Mouse (Mus musculus): Measurements from ENCODE around the gene Tbc1d2. TPM values are rescaled to one million over a fixed set of nuclear protein-coding genes. Genes with fewer than 3 reads are reported as not detected.
"Not testable (repeated sequence)": the region's sequence is repeated elsewhere in the genome, so short reads cannot be mapped to it uniquely, and the experiment has no call there.

Tbc1d2 gene
- total and polyA plus RNA-seq, 2 experiments from 2014 or later, result 1.0 to 3.2 TPM

DNA sequence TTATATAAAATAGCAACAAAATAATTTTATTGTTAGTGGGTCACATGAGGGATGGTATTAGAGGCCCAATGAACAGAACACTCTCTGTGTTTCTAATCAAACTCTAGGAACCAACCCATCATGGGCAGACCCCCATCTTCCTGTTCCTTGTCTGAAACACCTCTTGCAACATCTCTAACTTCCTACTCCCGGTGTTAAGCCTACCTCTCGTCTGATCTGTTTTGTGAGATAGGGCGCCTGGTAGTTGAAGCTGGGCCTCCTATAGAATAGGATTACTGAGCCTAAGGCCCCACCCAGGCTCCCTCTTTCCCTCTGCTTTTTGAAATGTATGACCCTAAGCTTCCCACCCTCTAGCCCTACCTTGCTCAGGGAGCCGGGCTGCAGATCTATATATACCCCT lies 59.2 kb downstream of the Tbc1d2 start:
- DNase-seq (ENCODE audit: low spot score), result no peak
- no peak for ATAC-seq
- Histone ChIP-seq H3K4me1 (ENCODE audit: insufficient read depth, low read length) (no peaks in the 10 kb centered on the region), H3K27ac (no peak overlapping the region), H3K36me3 (ENCODE audit: insufficient read depth, low read length) (no peaks in the 10 kb centered on the region), H3K4me2 (ENCODE audit: low read depth, low read length) (no peak overlapping the region), H3K9ac (replicated peaks; ENCODE audit: low read length) (no peak overlapping the region), H3K9me3 (ENCODE audit: low read length) (no peaks in the 10 kb centered on the region), H3K27me3 (ENCODE audit: insufficient read depth, low read length) (no peaks in the 10 kb centered on the region; the same call in 1 of the 2 replicates), H3K4me3 (ENCODE audit: low read length) (no peak overlapping the region)
- TF ChIP-seq CTCF (IDR thresholded peaks at IDR 0.05; ENCODE audit: low read depth), result no peak
- 89% methylated on average over 4 of the region's 4 CpGs for WGBS

GRCm38 (mm10) chr4:46589946-46590684 lies 59.9 kb downstream of the Tbc1d2 start:
- H3K4me1 ChIP-seq (ENCODE audit: insufficient read depth, low read length), result no peaks in the 10 kb centered on the region
- no peak overlapping the region for H3K9ac ChIP-seq (replicated peaks; ENCODE audit: low read length)
- WGBS, result 73% methylated on average over 5 of the region's 5 CpGs
- H3K4me3 ChIP-seq (ENCODE audit: low read length), result no peak overlapping the region
- H3K27me3 ChIP-seq (ENCODE audit: insufficient read depth, low read length), result no peaks in the 10 kb centered on the region; the same call in 1 of the 2 replicates
- no peak for TF ChIP-seq CTCF (IDR thresholded peaks at IDR 0.05; ENCODE audit: low read depth)
- H3K9me3 ChIP-seq (ENCODE audit: low read length), result no peaks in the 10 kb centered on the region
- ATAC-seq (no peak), DNase-seq (ENCODE audit: low spot score) (no peak)
- H3K4me2 ChIP-seq (ENCODE audit: low read depth, low read length), result no peak overlapping the region
- H3K36me3 ChIP-seq (ENCODE audit: insufficient read depth, low read length), result no peaks in the 10 kb centered on the region
- no peak overlapping the region for H3K27ac ChIP-seq

DNA sequence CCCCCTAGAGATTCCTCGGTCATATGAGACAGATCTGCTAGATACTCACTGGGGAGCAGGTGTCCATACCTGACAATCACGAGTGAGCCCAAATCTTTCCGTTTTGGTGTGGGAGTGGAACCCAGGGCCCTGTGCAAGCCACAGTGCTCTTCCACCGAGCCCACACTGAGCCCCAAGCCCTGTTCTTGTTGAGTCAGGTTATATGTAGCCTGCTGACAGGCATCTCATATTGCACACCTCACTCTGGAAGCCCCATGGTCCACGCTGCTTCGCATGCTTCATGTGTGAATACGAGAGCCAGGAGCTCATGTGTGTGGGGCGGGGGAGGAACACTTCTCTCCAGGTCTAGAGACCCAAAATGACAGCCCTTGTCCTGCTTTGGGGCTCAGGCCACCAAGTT lies 60.9 kb downstream of the Tbc1d2 start:
- 87% methylated on average over 8 of the region's 8 CpGs for WGBS
- ATAC-seq, result no peak
- no peak for DNase-seq (ENCODE audit: low spot score)

DNA sequence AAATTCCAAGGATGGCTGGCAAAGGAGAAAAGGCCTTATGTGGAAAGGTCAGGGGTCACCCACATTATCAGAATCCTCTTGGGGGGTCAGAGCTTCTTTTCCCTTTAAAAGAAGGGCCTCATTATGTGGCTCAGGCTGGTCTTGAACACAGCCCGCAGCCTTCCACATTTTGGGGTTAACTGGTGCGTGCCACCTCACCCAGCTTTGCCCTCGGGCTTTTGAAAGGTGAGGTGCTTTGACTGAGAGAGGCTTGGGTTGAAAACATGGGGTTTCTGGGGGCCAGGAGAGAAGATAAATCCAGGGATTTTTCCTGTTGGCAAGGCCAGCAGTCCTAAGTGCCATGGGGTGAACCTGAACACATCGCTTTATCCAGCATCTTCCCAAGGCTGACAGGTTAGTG lies 63.5 kb downstream of the Tbc1d2 start:
- WGBS, result 60% methylated on average over 4 of the region's 4 CpGs
- no peak overlapping the region for H3K9ac ChIP-seq (replicated peaks; ENCODE audit: low read length)
- no peak overlapping the region for H3K4me2 ChIP-seq (ENCODE audit: low read depth, low read length)
- ATAC-seq, result no peak
- H3K27ac ChIP-seq, result no peak overlapping the region
- H3K4me1 ChIP-seq (ENCODE audit: insufficient read depth, low read length), result no peaks in the 10 kb centered on the region
- H3K9me3 ChIP-seq (ENCODE audit: low read length), result no peaks in the 10 kb centered on the region
- no peak overlapping the region for H3K4me3 ChIP-seq (ENCODE audit: low read length)
- no peaks in the 10 kb centered on the region; the same call in 1 of the 2 replicates for H3K27me3 ChIP-seq (ENCODE audit: insufficient read depth, low read length)
- no peaks in the 10 kb centered on the region for H3K36me3 ChIP-seq (ENCODE audit: insufficient read depth, low read length)
- no peak for TF ChIP-seq CTCF (IDR thresholded peaks at IDR 0.05; ENCODE audit: low read depth)
- no peak for DNase-seq (ENCODE audit: low spot score)

More for the DNA sequence above, 60.9 kb downstream of the Tbc1d2 start:
- Histone ChIP-seq H3K36me3 (ENCODE audit: insufficient read depth, low read length) (no peaks in the 10 kb centered on the region), H3K4me3 (ENCODE audit: low read length) (no peak overlapping the region), H3K27me3 (ENCODE audit: insufficient read depth, low read length) (no peaks in the 10 kb centered on the region; the same call in 1 of the 2 replicates), H3K9me3 (ENCODE audit: low read length) (no peaks in the 10 kb centered on the region), H3K27ac (no peak overlapping the region), H3K9ac (replicated peaks; ENCODE audit: low read length) (no peak overlapping the region), H3K4me1 (ENCODE audit: insufficient read depth, low read length) (no peaks in the 10 kb centered on the region), H3K4me2 (ENCODE audit: low read depth, low read length) (no peak overlapping the region)
- no peak for TF ChIP-seq CTCF (IDR thresholded peaks at IDR 0.05; ENCODE audit: low read depth)

DNA sequence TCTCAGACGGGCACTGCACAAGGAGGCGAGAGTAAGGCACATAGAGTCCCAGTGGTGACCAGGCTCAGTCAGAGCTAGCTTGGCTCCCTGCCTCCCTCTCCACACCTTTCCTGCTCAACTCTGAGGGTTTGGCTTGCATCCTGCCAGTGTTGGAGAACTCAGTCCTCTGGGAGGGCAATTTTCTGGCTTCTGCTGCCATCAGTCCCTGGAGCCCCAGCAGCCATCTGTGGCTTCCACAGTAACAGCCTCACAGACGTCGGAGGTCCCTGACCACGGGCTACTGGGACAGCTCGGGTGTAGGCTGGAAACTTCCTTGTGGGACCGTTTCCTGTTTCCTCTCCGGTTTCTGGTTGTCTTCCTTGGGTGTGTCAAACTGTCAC lies 64.2 kb downstream of the Tbc1d2 start:
- Histone ChIP-seq H3K36me3 (ENCODE audit: insufficient read depth, low read length) (no peaks in the 10 kb centered on the region), H3K9me3 (ENCODE audit: low read length) (no peaks in the 10 kb centered on the region), H3K27ac (no peak overlapping the region), H3K27me3 (ENCODE audit: insufficient read depth, low read length) (no peaks in the 10 kb centered on the region; the same call in 1 of the 2 replicates), H3K4me1 (ENCODE audit: insufficient read depth, low read length) (no peaks in the 10 kb centered on the region), H3K4me3 (ENCODE audit: low read length) (no peak overlapping the region), H3K9ac (replicated peaks; ENCODE audit: low read length) (no peak overlapping the region), H3K4me2 (ENCODE audit: low read depth, low read length) (no peak overlapping the region)
- TF ChIP-seq CTCF (IDR thresholded peaks at IDR 0.05; ENCODE audit: low read depth), result no peak
- DNase-seq (ENCODE audit: low spot score), result no peak
- ATAC-seq, result no peak
- WGBS, result 64% methylated on average over 8 of the region's 8 CpGs

- no peak overlapping the region for H3K27ac ChIP-seq
- no peaks in the 10 kb centered on the region for H3K9me3 ChIP-seq (ENCODE audit: low read length)
- DNase-seq (ENCODE audit: low spot score) (no peak), ATAC-seq (no peak)
- no peak overlapping the region for H3K9ac ChIP-seq (replicated peaks; ENCODE audit: low read length)
- no peaks in the 10 kb centered on the region; the same call in 1 of the 2 replicates for H3K27me3 ChIP-seq (ENCODE audit: insufficient read depth, low read length)
- H3K4me2 ChIP-seq (ENCODE audit: low read depth, low read length), result no peak overlapping the region
- WGBS, result 78% methylated on average over 13 of the region's 13 CpGs
- H3K4me3 ChIP-seq (ENCODE audit: low read length), result no peak overlapping the region
- no peak for TF ChIP-seq CTCF (IDR thresholded peaks at IDR 0.05; ENCODE audit: low read depth)
- no peaks in the 10 kb centered on the region for H3K4me1 ChIP-seq (ENCODE audit: insufficient read depth, low read length)
- no peaks in the 10 kb centered on the region for H3K36me3 ChIP-seq (ENCODE audit: insufficient read depth, low read length)
These were observed 64.8 kb downstream of the Tbc1d2 start for GRCm38 (mm10) chr4:46585041-46585810.

DNA sequence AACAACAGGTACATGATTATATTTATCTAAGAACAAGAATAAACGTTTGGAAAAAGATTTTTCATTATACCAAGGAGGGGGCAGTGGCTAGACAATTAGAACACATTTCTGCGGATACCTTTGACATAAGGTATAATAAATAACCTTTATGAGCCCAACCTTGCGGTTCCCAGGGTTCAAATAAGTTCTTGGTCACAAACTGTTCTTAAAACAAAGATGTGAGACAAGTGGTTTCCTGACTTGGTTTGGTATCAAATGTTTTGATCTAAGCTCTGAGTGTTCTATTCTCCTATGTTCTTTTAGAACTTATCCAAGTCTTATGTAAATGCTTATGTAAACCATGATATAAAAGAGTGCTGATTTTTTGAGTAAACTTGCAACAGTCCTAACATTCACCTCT lies 65.5 kb downstream of the Tbc1d2 start:
- not testable (repeated sequence) for H3K4me3 ChIP-seq (ENCODE audit: low read length); H3K4me2 ChIP-seq (ENCODE audit: low read depth, low read length); H3K27ac ChIP-seq; H3K4me1 ChIP-seq (ENCODE audit: insufficient read depth, low read length); H3K36me3 ChIP-seq (ENCODE audit: insufficient read depth, low read length); DNase-seq (ENCODE audit: low spot score); ATAC-seq; H3K9ac ChIP-seq (replicated peaks; ENCODE audit: low read length); H3K9me3 ChIP-seq (ENCODE audit: low read length); H3K27me3 ChIP-seq (ENCODE audit: insufficient read depth, low read length)
- 77% methylated on average over 3 of the region's 3 CpGs for WGBS

DNA sequence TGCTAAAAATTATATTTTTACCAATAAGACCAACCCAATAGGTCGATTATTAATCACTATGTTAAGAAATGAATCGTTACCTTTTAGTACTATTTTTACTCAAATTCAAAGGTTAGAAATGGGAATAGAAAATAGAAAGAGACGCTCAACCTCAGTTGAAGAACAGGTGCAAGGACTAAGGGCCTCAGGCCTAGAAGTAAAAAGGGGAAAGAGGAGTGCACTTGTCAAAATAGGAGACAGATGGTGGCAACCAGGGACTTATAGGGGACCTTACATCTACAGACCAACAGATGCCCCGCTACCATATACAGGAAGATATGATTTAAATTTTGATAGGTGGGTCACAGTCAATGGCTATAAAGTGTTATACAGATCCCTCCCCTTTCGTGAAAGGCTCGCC lies 65.9 kb downstream of the Tbc1d2 start:
- not testable (repeated sequence) for H3K9me3 ChIP-seq (ENCODE audit: low read length); ATAC-seq; DNase-seq (ENCODE audit: low spot score); H3K4me2 ChIP-seq (ENCODE audit: low read depth, low read length); H3K27me3 ChIP-seq (ENCODE audit: insufficient read depth, low read length); H3K4me3 ChIP-seq (ENCODE audit: low read length); H3K9ac ChIP-seq (replicated peaks; ENCODE audit: low read length); H3K4me1 ChIP-seq (ENCODE audit: insufficient read depth, low read length); H3K36me3 ChIP-seq (ENCODE audit: insufficient read depth, low read length); H3K27ac ChIP-seq
- WGBS, result 97% methylated on average over 2 of the region's 6 CpGs

DNA sequence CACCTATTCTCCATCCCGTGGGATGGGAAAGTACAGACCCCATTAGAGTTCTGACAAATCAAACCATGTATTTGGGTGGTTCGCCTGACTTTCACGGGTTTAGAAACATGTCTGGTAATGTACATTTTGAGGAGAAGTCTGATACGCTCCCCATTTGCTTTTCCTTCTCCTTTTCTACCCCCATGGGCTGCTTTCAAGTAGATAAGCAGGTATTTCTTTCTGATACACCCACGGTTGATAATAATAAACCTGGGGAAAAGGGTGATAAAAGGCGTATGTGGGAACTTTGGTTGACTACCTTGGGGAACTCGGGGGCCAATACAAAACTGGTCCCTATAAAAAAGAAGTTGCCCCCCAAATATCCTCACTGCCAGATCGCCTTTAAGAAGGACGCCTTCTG lies 68.0 kb downstream of the Tbc1d2 start:
- 91% methylated on average over 9 of the region's 9 CpGs for WGBS
- H3K27ac ChIP-seq; ATAC-seq; H3K9me3 ChIP-seq (ENCODE audit: low read length); H3K9ac ChIP-seq (replicated peaks; ENCODE audit: low read length); H3K4me2 ChIP-seq (ENCODE audit: low read depth, low read length); H3K4me1 ChIP-seq (ENCODE audit: insufficient read depth, low read length); H3K4me3 ChIP-seq (ENCODE audit: low read length); H3K36me3 ChIP-seq (ENCODE audit: insufficient read depth, low read length); DNase-seq (ENCODE audit: low spot score); H3K27me3 ChIP-seq (ENCODE audit: insufficient read depth, low read length): not testable (repeated sequence)

Data from hindbrain, postnatal 0 days (tissue).